Mouse (Mus musculus) gastrocnemius, postnatal 14 days (tissue): ENCODE measurements around the gene Nubp1. TPM values are rescaled to one million over a fixed set of nuclear protein-coding genes. Genes with fewer than 3 reads are reported as not detected.

Source experiments
- DNase-seq: peaks from one replicate; pipeline ENCODE4 v3.0.0; 2021; ENCODE audit warnings: mixed read lengths
- intact Hi-C: fragments of 180-260 bp; cut with DNase I; formaldehyde crosslinking; loops from one replicate; pipeline ENCODE4 v1.15.1; 2025; ENCODE audit warnings: low total_unique reads
- total RNA-seq, 2 experiments: library from RNA; stranded (reverse); gene quantifications; 2 replicates each; pipeline ENCODE4 v1.2.3; 2021

Gene Nubp1
- total RNA-seq, 2 experiments from 2014 or later = 6.5 to 6.9 TPM

- intact Hi-C loops = loop anchor here (5.0 kb wide), 1 partner anchor 117 kb away; no protein-coding TSS in a partner anchor
- peak; percentile 74 for DNase-seq
These were observed 12.6 kb upstream of the Nubp1 start for GRCm38 (mm10) chr16:10399160-10399559.

GRCm38 (mm10) chr16:10415976-10416375, 4.2 kb downstream of the Nubp1 start:
- peak; percentile 22 for DNase-seq

GRCm38 (mm10) chr16:10416866-10417265, 5.1 kb downstream of the Nubp1 start:
- DNase-seq = no peak
- intact Hi-C loops = loop anchor here (5.0 kb wide), 1 partner anchor 105 kb away; no protein-coding TSS in a partner anchor

More at GRCm38 (mm10) chr16:10415976-10416375, 4.2 kb downstream of the Nubp1 start:
- intact Hi-C loops = loop anchor here (5.0 kb wide), 1 partner anchor 106 kb away; no protein-coding TSS in a partner anchor

- DNase-seq = no peak
- intact Hi-C loops = loop anchor here (5.0 kb wide), 1 partner anchor 105 kb away; no protein-coding TSS in a partner anchor
These were observed 6.0 kb downstream of the Nubp1 start for GRCm38 (mm10) chr16:10417723-10418259.

GRCm38 (mm10) chr16:10420447-10421054, 8.8 kb downstream of the Nubp1 start:
- intact Hi-C loops = no loop called here

GRCm38 (mm10) chr16:10431911-10432310, 20.2 kb downstream of the Nubp1 start:
- intact Hi-C loops = no loop called here
- no peak for DNase-seq

More at GRCm38 (mm10) chr16:10420447-10421054, 8.8 kb downstream of the Nubp1 start:
- no peak for DNase-seq

GRCm38 (mm10) chr16:10432387-10432786, 20.6 kb downstream of the Nubp1 start:
- intact Hi-C loops = no loop called here
- DNase-seq = no peak

- no peak for DNase-seq
- intact Hi-C loops = no loop called here
These were observed 21.6 kb downstream of the Nubp1 start for GRCm38 (mm10) chr16:10433344-10433743.

- intact Hi-C loops = no loop called here
- no peak for DNase-seq
These were observed 24.4 kb downstream of the Nubp1 start for GRCm38 (mm10) chr16:10436166-10436565.

GRCm38 (mm10) chr16:10438055-10438454, 26.3 kb downstream of the Nubp1 start:
- DNase-seq = no peak
- intact Hi-C loops = no loop called here

- DNase-seq = no peak
- intact Hi-C loops = no loop called here
These were observed 29.6 kb downstream of the Nubp1 start for GRCm38 (mm10) chr16:10441328-10441727.

GRCm38 (mm10) chr16:10441761-10442160, 30.0 kb downstream of the Nubp1 start:
- DNase-seq = no peak
- intact Hi-C loops = no loop called here

GRCm38 (mm10) chr16:10443723-10444122, 32.0 kb downstream of the Nubp1 start:
- intact Hi-C loops = no loop called here
- no peak for DNase-seq

GRCm38 (mm10) chr16:10446573-10447263, 35.0 kb downstream of the Nubp1 start:
- no peak for DNase-seq
- intact Hi-C loops = no loop called here

GRCm38 (mm10) chr16:10447264-10447594, 35.5 kb downstream of the Nubp1 start, which contains the start of gene Tvp23a:
Tvp23a (minus strand) TSS chr16:10447362.
- peak; percentile 62 for DNase-seq
- intact Hi-C loops = no loop called here

GRCm38 (mm10) chr16:10447781-10448180, 36.0 kb downstream of the Nubp1 start:
- no peak for DNase-seq
- intact Hi-C loops = no loop called here

- intact Hi-C loops = no loop called here
- no peak for DNase-seq
These were observed 37.2 kb downstream of the Nubp1 start for GRCm38 (mm10) chr16:10448931-10449330.

GRCm38 (mm10) chr16:10451906-10452305, 40.2 kb downstream of the Nubp1 start:
- no peak for DNase-seq
- intact Hi-C loops = no loop called here

- intact Hi-C loops = no loop called here
These were observed 40.7 kb downstream of the Nubp1 start for GRCm38 (mm10) chr16:10452445-10452896.

GRCm38 (mm10) chr16:10453872-10454582, 42.3 kb downstream of the Nubp1 start:
- DNase-seq = no peak
- intact Hi-C loops = no loop called here

More at GRCm38 (mm10) chr16:10452445-10452896, 40.7 kb downstream of the Nubp1 start:
- DNase-seq = peak; percentile 67
